Mouse (Mus musculus) liver, embryonic 11.5 days (tissue): ENCODE data around the gene Fam180a. TPM values are rescaled to one million over a fixed set of nuclear protein-coding genes. Genes with fewer than 3 reads are reported as not detected.

Source experiments
- ATAC-seq: fragments of 200-750 bp; cut with Nextera tagmentation; replicated peaks from 2 replicates; pipeline ENCODE4 v1.8.0; 2017; ENCODE audit warnings: moderate number of reproducible peaks, mild to moderate bottlenecking, moderate TSS enrichment, moderate library complexity; ENCODE audit not compliant: low FRiP score
- DNase-seq: peaks from one replicate; pipeline ENCODE4 v3.0.0-alpha.2; 2017; ENCODE audit warnings: low spot score
- H3K27ac ChIP-seq: fragments of 300-500 bp; sonication (generic); 2 replicates; pipeline ENCODE4 v1.5.1; 2014; ENCODE audit warnings: mild to moderate bottlenecking, low read depth, low read length, control low read depth
- H3K27me3 ChIP-seq: fragments of 300-500 bp; sonication (generic); replicated peaks from 2 replicates; pipeline ENCODE4 v1.6.1; 2014; ENCODE audit warnings: low read length, mixed read lengths; ENCODE audit not compliant: control insufficient read depth, insufficient read depth
- H3K36me3 ChIP-seq: fragments of 300-500 bp; sonication (generic); 2 replicates; pipeline ENCODE4 v1.6.1; 2014; ENCODE audit warnings: mild to moderate bottlenecking, low read length, moderate library complexity, mixed read lengths; ENCODE audit not compliant: control insufficient read depth, insufficient read depth
- H3K4me1 ChIP-seq: fragments of 300-500 bp; sonication (generic); replicated peaks from 2 replicates; pipeline ENCODE4 v1.6.1; 2014; ENCODE audit warnings: low read length, mixed read lengths; ENCODE audit not compliant: control insufficient read depth, insufficient read depth
- H3K4me2 ChIP-seq: fragments of 300-500 bp; sonication (generic); 2 replicates; pipeline ENCODE4 v1.6.1; 2014; ENCODE audit warnings: mild to moderate bottlenecking, control low read depth, moderate library complexity
- H3K4me3 ChIP-seq: fragments of 300-500 bp; sonication (generic); 2 replicates; pipeline ENCODE4 v1.5.1; 2014; ENCODE audit warnings: low read depth, low read length, control low read depth
- H3K9ac ChIP-seq: fragments of 300-500 bp; sonication (generic); 2 replicates; pipeline ENCODE4 v1.6.1; 2014; ENCODE audit warnings: low read depth, low read length, control low read depth
- H3K9me3 ChIP-seq: fragments of 300-500 bp; sonication (generic); 2 replicates; pipeline ENCODE4 v1.6.1; 2016; ENCODE audit warnings: low read length, inconsistent platforms, mixed read lengths; ENCODE audit not compliant: control insufficient read depth
- WGBS: fragments of 180-500 bp; shearing (Covaris S2); extraction: QIAGEN DNeasy Blood & Tissue Kit; methylation state at CpG from one replicate; pipeline ENCODE4 v1.1.7; 2014; 5-methylcytosine and 5-hydroxymethylcytosine counted together
- polyA plus RNA-seq: library from polyadenylated mRNA; unstranded; fragments of >200 nt; fragmentation: Nextera tagmentation; extraction: Ambion mirVana; gene quantifications from 2 replicates; pipeline ENCODE4 v1.2.1, GENCODE M21; 2014

Gene Fam180a
- polyA plus RNA-seq, 1 experiment from 2014 or later: not detected

GRCm38 (mm10) chr6:35353416-35353815 is 27.5 kb upstream of the Fam180a start:
- Histone ChIP-seq H3K9ac (no peak overlapping the region), H3K4me1 (peaks cover 4% of the 10 kb centered on the region; the same call in 1 of the 2 replicates), H3K27ac (no peak overlapping the region), H3K36me3 (no peaks in the 10 kb centered on the region), H3K9me3 (no peaks in the 10 kb centered on the region), H3K27me3 (no peaks in the 10 kb centered on the region), H3K4me3 (no peak overlapping the region), H3K4me2 (peak overlapping the region; percentile 44)
- 50% methylated on average over 5 of the region's 5 CpGs for WGBS
- peak; percentile 75 for ATAC-seq
- DNase-seq: no peak

DNA sequence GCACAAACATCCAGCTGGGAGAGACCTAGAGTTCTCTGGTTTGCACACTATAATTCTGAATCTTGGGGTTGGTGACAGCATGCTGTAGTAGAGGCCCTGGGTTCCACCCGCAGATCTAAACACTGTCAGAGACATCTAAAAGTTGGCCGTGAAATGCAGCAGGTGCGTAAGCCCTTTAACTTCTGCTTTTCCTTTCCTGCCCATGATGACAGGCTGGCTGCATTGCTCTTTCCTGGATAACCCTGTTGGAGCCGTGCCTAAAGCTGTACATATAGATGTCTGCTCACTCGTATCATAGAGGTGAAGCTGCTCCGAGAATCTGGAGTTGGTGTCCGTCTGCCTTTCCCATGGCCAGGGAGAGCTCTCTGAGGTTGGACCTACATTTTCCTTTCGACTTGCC is 26.9 kb upstream of the Fam180a start:
- H3K4me2 ChIP-seq: no peak overlapping the region
- H3K27ac ChIP-seq: no peak overlapping the region
- H3K4me1 ChIP-seq: peaks cover 4% of the 10 kb centered on the region; the same call in 1 of the 2 replicates
- ATAC-seq: no peak
- no peak overlapping the region for H3K9ac ChIP-seq
- H3K36me3 ChIP-seq: no peaks in the 10 kb centered on the region
- no peak for DNase-seq
- no peaks in the 10 kb centered on the region for H3K9me3 ChIP-seq
- H3K4me3 ChIP-seq: no peak overlapping the region
- no peaks in the 10 kb centered on the region for H3K27me3 ChIP-seq
- WGBS: 68% methylated on average over 8 of the region's 8 CpGs

DNA sequence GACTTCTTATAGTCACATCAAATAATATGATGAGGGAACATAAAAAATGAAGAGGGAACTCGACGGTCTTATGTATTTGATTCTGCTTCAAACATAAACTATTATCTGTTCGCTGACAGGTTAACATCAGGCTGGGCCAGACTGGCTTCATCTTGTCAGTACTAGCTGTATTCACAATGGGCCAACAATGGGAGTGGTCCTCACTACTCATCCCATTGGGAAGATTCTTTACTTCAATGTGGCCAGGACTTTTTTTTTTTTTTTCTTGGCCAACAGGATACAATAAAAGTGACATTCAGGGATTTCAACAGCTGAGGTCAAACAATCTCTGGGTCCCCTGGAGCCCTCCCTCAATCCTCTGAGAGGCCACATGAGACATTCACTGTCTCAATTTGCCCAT is 25.9 kb upstream of the Fam180a start:
- no peaks in the 10 kb centered on the region for H3K9me3 ChIP-seq
- no peak overlapping the region for H3K4me2 ChIP-seq
- ATAC-seq: no peak
- H3K4me1 ChIP-seq: peaks cover 4% of the 10 kb centered on the region; the same call in 1 of the 2 replicates
- no peaks in the 10 kb centered on the region for H3K27me3 ChIP-seq
- H3K9ac ChIP-seq: no peak overlapping the region
- H3K4me3 ChIP-seq: no peak overlapping the region
- no peaks in the 10 kb centered on the region for H3K36me3 ChIP-seq
- WGBS: 86% methylated on average over 3 of the region's 3 CpGs
- DNase-seq: no peak
- no peak overlapping the region for H3K27ac ChIP-seq

GRCm38 (mm10) chr6:35349784-35350183 is 23.8 kb upstream of the Fam180a start:
- no peak overlapping the region for H3K4me3 ChIP-seq
- no peaks in the 10 kb centered on the region for H3K27me3 ChIP-seq
- no peak for ATAC-seq
- DNase-seq: no peak
- H3K9ac ChIP-seq: no peak overlapping the region
- no peaks in the 10 kb centered on the region for H3K36me3 ChIP-seq
- WGBS: 59% methylated on average over 7 of the region's 7 CpGs
- H3K4me1 ChIP-seq: peaks cover 4% of the 10 kb centered on the region; the same call in 1 of the 2 replicates
- H3K27ac ChIP-seq: no peak overlapping the region
- H3K4me2 ChIP-seq: no peak overlapping the region
- H3K9me3 ChIP-seq: no peaks in the 10 kb centered on the region

DNA sequence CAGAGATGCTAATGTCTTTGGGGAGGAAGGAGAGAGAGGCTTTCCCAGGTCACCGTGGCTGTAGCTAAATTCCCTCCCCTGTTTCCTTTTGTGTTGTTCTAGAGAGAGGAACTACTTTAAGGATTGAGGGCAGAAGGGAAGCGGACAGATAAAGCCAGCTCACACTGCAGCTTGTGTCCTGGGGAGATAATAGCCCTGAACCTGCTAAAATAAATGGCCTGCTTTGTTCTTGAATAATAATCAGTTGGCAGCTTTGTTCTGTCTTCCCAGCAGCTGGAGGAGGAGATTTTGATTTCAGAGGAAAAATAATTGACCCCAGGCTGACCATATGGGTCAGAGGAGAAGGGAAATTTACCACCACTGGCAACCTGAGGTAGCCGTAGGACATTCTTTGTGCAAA is 12.7 kb upstream of the Fam180a start:
- ATAC-seq (no peak), DNase-seq (no peak)
- Histone ChIP-seq H3K36me3 (no peaks in the 10 kb centered on the region), H3K27ac (no peak overlapping the region), H3K4me1 (peaks cover 7% of the 10 kb centered on the region; the same call in 1 of the 2 replicates), H3K4me2 (no peak overlapping the region), H3K4me3 (no peak overlapping the region), H3K27me3 (no peaks in the 10 kb centered on the region), H3K9me3 (no peaks in the 10 kb centered on the region), H3K9ac (no peak overlapping the region)
- WGBS: 32% methylated on average over 3 of the region's 3 CpGs

DNA sequence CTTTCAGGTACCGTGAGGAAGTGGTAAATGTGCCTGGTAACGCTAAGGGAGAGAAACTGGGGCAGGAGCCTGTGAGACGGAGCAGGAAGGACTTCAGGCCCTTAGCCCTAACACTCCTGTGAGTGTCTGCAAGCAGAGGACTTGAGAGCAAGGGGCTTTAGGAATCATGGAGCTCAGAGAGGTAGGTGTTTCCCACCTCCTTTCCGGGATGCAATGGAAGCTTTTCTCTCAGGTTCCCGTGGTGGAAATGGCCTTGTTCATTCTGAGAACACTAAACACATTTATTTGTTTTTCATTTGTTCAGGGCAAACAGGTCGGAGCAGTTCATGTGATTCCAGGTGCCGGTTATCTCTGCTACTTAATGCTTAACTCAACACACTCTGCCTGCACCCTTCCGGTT is 11.9 kb upstream of the Fam180a start:
- peaks cover 7% of the 10 kb centered on the region; the same call in 1 of the 2 replicates for H3K4me1 ChIP-seq
- no peak for ATAC-seq

GRCm38 (mm10) chr6:35335452-35335851 is 9.5 kb upstream of the Fam180a start:
- Histone ChIP-seq H3K9ac (no peak overlapping the region), H3K27me3 (no peaks in the 10 kb centered on the region), H3K9me3 (no peaks in the 10 kb centered on the region), H3K4me1 (peaks cover 7% of the 10 kb centered on the region; the same call in 1 of the 2 replicates), H3K4me3 (no peak overlapping the region), H3K27ac (peak overlapping the region; percentile 57), H3K4me2 (no peak overlapping the region), H3K36me3 (no peaks in the 10 kb centered on the region)
- 38% methylated on average over 5 of the region's 5 CpGs for WGBS
- ATAC-seq: peak; percentile 68
- no peak for DNase-seq

More for the DNA sequence above, 11.9 kb upstream of the Fam180a start:
- Histone ChIP-seq H3K4me3 (no peak overlapping the region), H3K9ac (no peak overlapping the region), H3K4me2 (no peak overlapping the region), H3K27ac (no peak overlapping the region), H3K27me3 (no peaks in the 10 kb centered on the region), H3K36me3 (no peaks in the 10 kb centered on the region), H3K9me3 (no peaks in the 10 kb centered on the region)
- 67% methylated on average over 8 of the region's 8 CpGs for WGBS
- no peak for DNase-seq

GRCm38 (mm10) chr6:35334278-35334677 is 8.3 kb upstream of the Fam180a start:
- Histone ChIP-seq H3K27me3 (no peaks in the 10 kb centered on the region), H3K36me3 (no peaks in the 10 kb centered on the region), H3K9ac (no peak overlapping the region), H3K4me1 (peaks cover 7% of the 10 kb centered on the region; the same call in 1 of the 2 replicates), H3K9me3 (no peaks in the 10 kb centered on the region), H3K4me2 (no peak overlapping the region), H3K27ac (no peak overlapping the region), H3K4me3 (no peak overlapping the region)
- DNase-seq (no peak), ATAC-seq (no peak)
- WGBS: 79% methylated on average over 4 of the region's 4 CpGs

DNA sequence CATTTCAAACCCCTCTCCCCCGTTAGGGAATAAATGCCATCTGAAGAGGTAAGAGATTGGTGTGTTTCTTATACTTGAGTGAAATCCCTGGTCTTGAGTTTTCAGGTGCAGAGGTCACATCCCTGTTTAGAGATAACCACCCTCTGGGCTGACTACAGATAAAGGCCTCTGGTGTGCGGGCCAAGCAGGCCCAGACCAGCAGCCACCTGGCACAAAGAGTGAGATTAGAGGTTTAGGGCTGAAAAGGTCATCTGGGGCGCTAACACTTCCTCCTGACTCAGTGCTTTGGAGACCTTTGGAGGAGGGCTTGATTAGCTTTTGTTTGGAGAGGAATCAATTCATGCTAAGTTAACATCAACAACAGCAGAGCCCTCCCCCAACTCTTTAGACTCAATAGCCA is 7.7 kb upstream of the Fam180a start:
- ATAC-seq: no peak
- peaks cover 7% of the 10 kb centered on the region; the same call in 1 of the 2 replicates for H3K4me1 ChIP-seq
- no peak overlapping the region for H3K4me2 ChIP-seq
- DNase-seq: no peak
- no peak overlapping the region for H3K9ac ChIP-seq
- H3K36me3 ChIP-seq: no peaks in the 10 kb centered on the region
- no peaks in the 10 kb centered on the region for H3K27me3 ChIP-seq
- no peaks in the 10 kb centered on the region for H3K9me3 ChIP-seq
- no peak overlapping the region for H3K4me3 ChIP-seq
- 22% methylated on average over 3 of the region's 3 CpGs for WGBS
- H3K27ac ChIP-seq: no peak overlapping the region
